Mouse (Mus musculus): ENCODE results near the gene Atad1. TPM values are rescaled to one million over a fixed set of nuclear protein-coding genes. Genes with fewer than 3 reads are reported as not detected.

Atad1 gene
- polyA plus RNA-seq, 1 experiment from 2014 or later: 110 TPM

DNA sequence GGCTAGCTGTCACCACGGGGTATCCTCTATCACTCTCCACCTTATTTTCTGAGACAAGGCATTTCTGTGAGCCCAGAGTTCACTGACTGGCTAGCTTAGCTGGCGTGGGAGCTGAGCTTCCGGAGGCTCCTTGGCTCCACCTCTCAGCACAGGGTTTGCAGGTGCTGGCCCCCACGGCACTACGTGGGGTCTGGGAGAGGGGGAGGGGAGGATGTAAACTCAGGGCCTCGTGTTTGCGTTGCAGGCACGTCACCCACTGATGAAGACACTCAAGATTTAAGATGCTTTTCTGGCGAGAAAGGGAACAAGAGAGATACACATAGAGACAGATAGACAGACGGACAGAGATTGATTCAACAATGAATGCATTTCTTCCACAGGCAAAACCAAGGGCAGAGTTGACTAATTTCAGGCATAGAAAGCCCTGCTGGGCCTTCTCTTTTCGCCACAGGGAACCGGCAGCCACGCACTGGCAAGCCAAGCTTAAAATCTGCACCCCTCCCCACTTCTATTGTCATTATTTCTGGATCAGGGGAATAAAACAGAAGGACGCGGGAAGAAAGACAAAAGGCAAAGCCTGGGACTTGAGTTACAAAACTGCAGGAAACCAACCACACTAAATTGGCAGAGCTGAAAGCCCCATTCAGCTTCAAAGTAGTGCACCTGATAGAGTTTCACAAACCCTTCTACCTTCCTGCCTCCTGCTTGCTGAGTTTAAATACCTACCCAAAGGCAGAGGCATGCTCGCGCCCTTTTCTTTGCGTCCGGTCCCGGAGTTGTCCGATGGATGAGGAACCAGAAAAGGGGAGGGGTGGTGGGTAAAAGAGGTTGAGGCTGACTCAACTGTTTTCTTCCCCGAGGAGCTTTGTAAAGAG is 12.9 kb downstream of the Atad1 start:
- peak overlapping the region; percentile 7; the same call in 1 of the 2 replicates for H3K4me3 ChIP-seq (ENCODE audit: low read depth, low read length)
- H3K27ac ChIP-seq (ENCODE audit: low read depth, low read length): 0 out of 2 replicates have a peak overlapping the region, but pooled peaks have one; percentile 7
- peak; percentile 57 for ATAC-seq (ENCODE audit: low FRiP score)

DNA sequence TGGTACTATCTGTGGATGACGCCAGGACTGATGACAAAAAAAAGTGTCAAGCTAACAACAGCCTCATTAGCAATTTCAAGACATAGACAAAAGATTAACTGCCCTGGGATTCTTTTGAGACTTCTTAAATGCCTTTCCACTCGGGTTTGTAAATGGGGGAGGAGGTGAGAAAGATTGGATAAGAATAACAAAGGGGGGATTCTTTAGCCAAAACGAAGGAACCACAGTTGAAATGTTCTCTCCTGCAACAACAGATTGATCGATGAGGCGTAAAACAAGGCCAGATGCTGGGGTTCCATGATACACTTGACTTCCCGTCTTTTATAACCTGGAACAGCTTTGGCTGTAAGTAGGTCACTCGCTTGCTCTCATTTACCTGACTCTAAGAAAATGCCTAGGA is 15.8 kb downstream of the Atad1 start:
- H3K36me3 ChIP-seq (ENCODE audit: control insufficient read depth, insufficient read depth, low read length): no peaks in the 10 kb centered on the region
- no peak overlapping the region for H3K9ac ChIP-seq (ENCODE audit: low read depth, low read length)
- no peak for ATAC-seq (ENCODE audit: low FRiP score)
- H3K4me1 ChIP-seq (replicated peaks; ENCODE audit: control insufficient read depth, insufficient read depth, low read length): peaks cover 6% of the 10 kb centered on the region; the same call in 1 of the 2 replicates
- WGBS: 10% methylated on average over 7 of the region's 7 CpGs
- H3K27ac ChIP-seq (ENCODE audit: low read depth, low read length): no peak overlapping the region
- H3K27me3 ChIP-seq (ENCODE audit: control insufficient read depth, insufficient read depth, low read length): 0 out of 2 replicates have a peak, but pooled peaks cover 2% of the 10 kb centered on the region
- no peak overlapping the region for H3K4me3 ChIP-seq (ENCODE audit: low read depth, low read length)
- DNase-seq (ENCODE audit: low spot score): peak; percentile 32
- no peak overlapping the region for H3K4me2 ChIP-seq (replicated peaks; ENCODE audit: low read depth, low read length)
- H3K9me3 ChIP-seq (ENCODE audit: control insufficient read depth, low read length): no peaks in the 10 kb centered on the region

More for the DNA sequence above, 12.9 kb downstream of the Atad1 start:
- H3K9me3 ChIP-seq (ENCODE audit: control insufficient read depth, low read length): no peaks in the 10 kb centered on the region
- peak overlapping the region; percentile 43 for H3K9ac ChIP-seq (ENCODE audit: low read depth, low read length)
- 0 out of 2 replicates have a peak, but pooled peaks cover 2% of the 10 kb centered on the region for H3K27me3 ChIP-seq (ENCODE audit: control insufficient read depth, insufficient read depth, low read length)
- 2% methylated on average over 22 of the region's 22 CpGs for WGBS
- peak overlapping the region; percentile 40 for H3K4me2 ChIP-seq (replicated peaks; ENCODE audit: low read depth, low read length)
- peak; percentile 56 for DNase-seq (ENCODE audit: low spot score)
- no peaks in the 10 kb centered on the region for H3K36me3 ChIP-seq (ENCODE audit: control insufficient read depth, insufficient read depth, low read length)
- peaks cover 6% of the 10 kb centered on the region; the same call in 1 of the 2 replicates for H3K4me1 ChIP-seq (replicated peaks; ENCODE audit: control insufficient read depth, insufficient read depth, low read length)

DNA sequence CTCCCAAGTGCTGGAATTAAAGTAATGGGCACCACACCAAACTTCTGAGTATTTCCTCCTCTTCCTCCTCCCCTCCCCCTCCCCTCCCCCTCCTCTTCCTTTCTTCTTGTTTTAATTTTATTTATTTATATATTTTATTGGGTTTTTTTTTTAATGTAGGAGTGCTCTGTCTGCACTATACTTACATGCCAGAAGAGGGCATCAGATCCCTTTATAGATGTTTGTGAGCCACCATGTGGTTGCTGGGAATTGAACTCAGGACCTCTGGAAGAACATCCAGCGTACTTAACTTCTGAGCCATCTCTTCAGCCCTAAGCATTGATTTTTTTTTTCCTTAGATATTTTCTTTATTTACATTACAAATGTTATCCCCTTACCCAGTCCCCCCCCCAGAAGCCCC is 19.3 kb downstream of the Atad1 start:
- Histone ChIP-seq H3K4me1 (replicated peaks; ENCODE audit: control insufficient read depth, insufficient read depth, low read length) (no peaks in the 10 kb centered on the region), H3K9me3 (ENCODE audit: control insufficient read depth, low read length) (no peaks in the 10 kb centered on the region), H3K4me2 (replicated peaks; ENCODE audit: low read depth, low read length) (no peak overlapping the region), H3K9ac (ENCODE audit: low read depth, low read length) (no peak overlapping the region), H3K4me3 (ENCODE audit: low read depth, low read length) (no peak overlapping the region), H3K36me3 (ENCODE audit: control insufficient read depth, insufficient read depth, low read length) (no peaks in the 10 kb centered on the region), H3K27me3 (ENCODE audit: control insufficient read depth, insufficient read depth, low read length) (no peaks in the 10 kb centered on the region), H3K27ac (ENCODE audit: low read depth, low read length) (no peak overlapping the region)
- DNase-seq (ENCODE audit: low spot score) (no peak), ATAC-seq (ENCODE audit: low FRiP score) (no peak)
- 100% methylated on average over 1 of the region's 1 CpGs for WGBS

DNA sequence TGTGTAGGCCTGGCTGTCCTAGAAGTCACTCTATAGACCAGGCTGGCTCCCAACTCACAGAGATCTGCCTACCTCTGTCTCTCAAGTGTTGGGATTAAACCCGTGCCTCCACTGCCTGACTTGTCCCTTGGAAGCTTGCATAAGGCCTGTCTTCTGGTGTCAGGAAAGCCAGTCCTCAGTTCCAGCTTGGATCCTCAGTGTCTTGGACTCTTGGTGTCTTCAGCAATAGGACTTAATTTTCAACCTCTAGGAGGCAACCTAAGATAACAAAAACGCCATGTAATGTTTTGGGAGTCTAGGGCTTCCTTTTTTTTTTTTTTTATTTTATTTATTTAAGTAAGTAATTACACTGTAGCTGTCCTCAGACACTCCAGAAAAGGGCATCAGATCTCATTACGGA is 22.0 kb downstream of the Atad1 start:
- Histone ChIP-seq H3K9me3 (ENCODE audit: control insufficient read depth, low read length) (no peaks in the 10 kb centered on the region), H3K27ac (ENCODE audit: low read depth, low read length) (no peak overlapping the region), H3K36me3 (ENCODE audit: control insufficient read depth, insufficient read depth, low read length) (no peaks in the 10 kb centered on the region), H3K4me3 (ENCODE audit: low read depth, low read length) (no peak overlapping the region), H3K4me1 (replicated peaks; ENCODE audit: control insufficient read depth, insufficient read depth, low read length) (no peaks in the 10 kb centered on the region), H3K27me3 (ENCODE audit: control insufficient read depth, insufficient read depth, low read length) (no peaks in the 10 kb centered on the region), H3K9ac (ENCODE audit: low read depth, low read length) (no peak overlapping the region), H3K4me2 (replicated peaks; ENCODE audit: low read depth, low read length) (no peak overlapping the region)
- DNase-seq (ENCODE audit: low spot score) (no peak), ATAC-seq (ENCODE audit: low FRiP score) (no peak)
- 65% methylated on average over 3 of the region's 3 CpGs for WGBS

DNA sequence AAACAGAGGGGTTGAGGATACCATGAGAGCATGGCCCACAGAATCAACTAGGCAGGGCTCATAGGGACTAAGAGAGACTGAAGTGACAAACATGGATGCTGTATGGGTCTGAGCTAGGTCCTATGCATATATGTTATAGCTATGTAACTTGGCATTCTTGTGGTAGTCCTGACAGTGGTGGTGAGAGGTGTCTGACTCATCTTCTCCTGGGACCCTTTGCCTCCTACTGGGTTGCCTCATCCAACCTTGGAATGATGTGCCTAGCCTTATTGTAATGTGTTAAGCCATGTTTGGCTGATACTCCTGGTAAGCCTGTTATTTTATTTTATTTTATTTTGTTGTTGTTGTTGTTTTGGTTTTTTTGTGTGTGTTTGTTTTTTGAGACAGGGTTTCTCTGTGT is 23.9 kb downstream of the Atad1 start:
- Histone ChIP-seq H3K9me3 (ENCODE audit: control insufficient read depth, low read length) (no peaks in the 10 kb centered on the region), H3K36me3 (ENCODE audit: control insufficient read depth, insufficient read depth, low read length) (no peaks in the 10 kb centered on the region), H3K4me1 (replicated peaks; ENCODE audit: control insufficient read depth, insufficient read depth, low read length) (no peaks in the 10 kb centered on the region), H3K27me3 (ENCODE audit: control insufficient read depth, insufficient read depth, low read length) (no peaks in the 10 kb centered on the region), H3K4me3 (ENCODE audit: low read depth, low read length) (no peak overlapping the region), H3K4me2 (replicated peaks; ENCODE audit: low read depth, low read length) (no peak overlapping the region), H3K9ac (ENCODE audit: low read depth, low read length) (no peak overlapping the region), H3K27ac (ENCODE audit: low read depth, low read length) (no peak overlapping the region)
- DNase-seq (ENCODE audit: low spot score) (no peak), ATAC-seq (ENCODE audit: low FRiP score) (no peak)

DNA sequence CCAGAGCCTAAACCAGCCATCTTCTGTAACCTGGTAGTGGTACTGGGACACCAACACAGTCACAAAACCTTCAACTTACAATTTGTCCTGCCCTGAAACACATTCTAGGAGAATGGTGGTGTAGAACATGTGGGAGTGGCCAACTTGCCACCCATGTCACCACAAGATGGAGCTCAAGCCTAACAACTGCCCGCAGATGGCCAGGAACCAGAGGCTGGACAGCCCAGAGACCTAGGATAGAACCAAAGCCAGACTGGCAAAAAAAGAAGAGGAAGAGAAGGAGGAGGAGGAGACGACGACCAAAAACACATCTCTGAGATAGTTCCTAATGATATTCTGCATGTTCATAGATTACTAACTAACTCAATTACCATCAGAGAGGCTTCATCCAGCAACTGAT is 24.4 kb downstream of the Atad1 start:
- WGBS: 4% methylated on average over 3 of the region's 3 CpGs
- H3K4me1 ChIP-seq (replicated peaks; ENCODE audit: control insufficient read depth, insufficient read depth, low read length): no peaks in the 10 kb centered on the region
- no peaks in the 10 kb centered on the region for H3K27me3 ChIP-seq (ENCODE audit: control insufficient read depth, insufficient read depth, low read length)
- no peak overlapping the region for H3K9ac ChIP-seq (ENCODE audit: low read depth, low read length)
- no peak overlapping the region for H3K27ac ChIP-seq (ENCODE audit: low read depth, low read length)
- no peaks in the 10 kb centered on the region for H3K36me3 ChIP-seq (ENCODE audit: control insufficient read depth, insufficient read depth, low read length)
- no peaks in the 10 kb centered on the region for H3K9me3 ChIP-seq (ENCODE audit: control insufficient read depth, low read length)
- no peak overlapping the region for H3K4me2 ChIP-seq (replicated peaks; ENCODE audit: low read depth, low read length)
- ATAC-seq (ENCODE audit: low FRiP score) (peak; percentile 11; the same call in 1 of the 2 replicates), DNase-seq (ENCODE audit: low spot score) (peak; percentile 81)
- H3K4me3 ChIP-seq (ENCODE audit: low read depth, low read length): no peak overlapping the region

DNA sequence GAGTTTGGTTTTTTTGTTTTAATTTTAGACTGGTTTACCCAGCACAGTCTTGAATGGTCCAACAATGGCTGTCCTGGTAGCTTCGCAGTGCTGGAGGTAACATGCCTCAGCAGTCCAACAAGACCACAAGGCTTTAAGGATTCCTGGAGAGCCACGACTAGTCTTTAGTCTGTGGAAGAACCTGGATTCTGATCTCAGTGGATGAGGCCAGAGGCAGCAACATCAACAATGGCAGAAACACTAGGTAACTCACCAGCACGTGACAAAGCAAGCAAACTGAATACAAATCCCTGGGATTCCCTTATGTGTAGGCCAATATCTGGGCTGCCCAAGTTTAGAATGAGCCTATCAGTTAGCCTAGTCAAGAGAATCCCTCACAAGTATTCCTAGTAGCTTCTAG is 26.1 kb downstream of the Atad1 start:
- 79% methylated on average over 3 of the region's 3 CpGs for WGBS
- ATAC-seq (ENCODE audit: low FRiP score): no peak

DNA sequence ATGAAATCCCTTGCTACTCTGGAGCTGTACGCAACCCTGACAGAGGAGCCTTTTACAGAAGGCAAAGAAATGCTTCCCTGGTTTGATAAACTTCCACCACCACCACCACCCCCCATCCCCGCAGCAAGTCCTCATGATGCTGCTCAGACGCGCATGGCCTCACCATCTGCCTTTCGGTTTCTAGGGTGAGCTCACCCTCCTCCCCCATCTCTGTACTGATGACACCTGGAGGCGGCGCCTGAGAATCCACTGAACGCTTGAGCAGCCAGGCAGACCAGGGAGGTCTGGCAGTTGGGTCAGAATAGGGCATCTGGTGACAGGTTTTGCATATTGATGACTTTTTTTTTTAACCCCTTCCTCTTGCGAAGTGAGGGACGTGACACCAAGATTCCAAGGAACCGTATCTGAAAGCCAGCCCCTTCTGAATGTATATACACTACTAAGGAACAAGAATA is 27.0 kb downstream of the Atad1 start:
- Histone ChIP-seq H3K27ac (ENCODE audit: low read depth, low read length) (peak overlapping the region; percentile 92), H3K36me3 (ENCODE audit: control insufficient read depth, insufficient read depth, low read length) (no peaks in the 10 kb centered on the region), H3K4me3 (ENCODE audit: low read depth, low read length) (peak overlapping the region; percentile 81), H3K9me3 (ENCODE audit: control insufficient read depth, low read length) (no peaks in the 10 kb centered on the region), H3K27me3 (ENCODE audit: control insufficient read depth, insufficient read depth, low read length) (no peaks in the 10 kb centered on the region), H3K9ac (ENCODE audit: low read depth, low read length) (peak overlapping the region; percentile 87), H3K4me2 (replicated peaks; ENCODE audit: low read depth, low read length) (peak overlapping the region; percentile 47), H3K4me1 (replicated peaks; ENCODE audit: control insufficient read depth, insufficient read depth, low read length) (no peaks in the 10 kb centered on the region)
- DNase-seq (ENCODE audit: low spot score): peak; percentile 80
- ATAC-seq (ENCODE audit: low FRiP score): peak; percentile 90
- WGBS: 0% methylated on average over 11 of the region's 11 CpGs

More for the DNA sequence above, 26.1 kb downstream of the Atad1 start:
- H3K4me1 ChIP-seq (replicated peaks; ENCODE audit: control insufficient read depth, insufficient read depth, low read length): no peaks in the 10 kb centered on the region
- no peaks in the 10 kb centered on the region for H3K9me3 ChIP-seq (ENCODE audit: control insufficient read depth, low read length)
- H3K4me2 ChIP-seq (replicated peaks; ENCODE audit: low read depth, low read length): no peak overlapping the region
- no peak overlapping the region for H3K9ac ChIP-seq (ENCODE audit: low read depth, low read length)
- H3K27me3 ChIP-seq (ENCODE audit: control insufficient read depth, insufficient read depth, low read length): no peaks in the 10 kb centered on the region
- DNase-seq (ENCODE audit: low spot score): no peak
- H3K4me3 ChIP-seq (ENCODE audit: low read depth, low read length): no peak overlapping the region
- H3K36me3 ChIP-seq (ENCODE audit: control insufficient read depth, insufficient read depth, low read length): no peaks in the 10 kb centered on the region
- no peak overlapping the region for H3K27ac ChIP-seq (ENCODE audit: low read depth, low read length)
